Mouse (Mus musculus): ENCODE data around the gene Ap1g2. TPM values are rescaled to one million over a fixed set of nuclear protein-coding genes. Genes with fewer than 3 reads are reported as not detected.

The Ap1g2 gene
- polyA plus RNA-seq, 1 experiment from 2014 or later = 52.9 TPM

DNA sequence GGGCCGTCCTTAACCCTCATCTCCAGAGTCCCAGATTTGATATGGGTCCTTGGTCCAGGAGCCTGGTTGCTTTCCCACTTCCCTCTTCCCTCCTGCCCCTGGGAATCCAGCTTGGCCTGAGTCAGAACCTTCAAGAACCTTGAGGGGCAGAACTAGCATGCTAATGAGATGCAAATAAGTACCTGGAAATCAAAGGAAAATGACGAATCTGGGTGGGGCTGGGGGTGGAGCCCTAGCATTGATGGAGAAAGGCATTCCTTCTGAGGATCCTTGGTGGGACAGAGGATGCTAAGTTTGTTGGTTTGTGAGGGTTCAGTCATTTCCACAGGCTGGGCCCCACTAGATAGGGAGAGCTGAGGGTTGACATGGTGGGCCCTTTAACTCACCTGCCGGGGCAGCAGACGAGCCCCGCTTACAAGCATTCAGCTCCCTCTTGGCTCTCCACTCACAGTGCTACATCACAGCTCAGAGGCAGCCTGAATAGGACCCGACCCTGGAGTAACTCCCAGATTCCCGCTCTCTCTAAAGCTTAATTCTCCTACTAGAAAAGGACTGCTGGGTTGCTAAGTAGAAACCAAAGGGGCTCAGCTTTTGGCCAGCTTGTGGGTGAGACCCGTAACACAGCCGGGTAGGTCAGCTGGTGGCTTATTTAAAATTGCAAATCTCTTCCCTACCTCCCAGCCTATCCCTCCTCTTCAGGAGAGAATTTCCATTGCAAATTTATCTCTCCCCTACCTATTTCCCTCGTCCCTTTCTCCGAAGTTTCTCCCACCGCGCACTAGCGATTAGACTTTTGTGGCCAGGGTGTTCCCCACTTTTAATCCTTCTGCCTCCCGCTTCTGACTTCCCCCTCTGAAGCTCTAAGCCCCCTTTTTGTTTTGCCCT, 28.7 kb downstream of the Ap1g2 start:
- 25% methylated on average over 15 of the region's 15 CpGs for WGBS
- ATAC-seq (replicated peaks; ENCODE audit: low FRiP score) = no peak
- Histone ChIP-seq H3K4me3 (ENCODE audit: low read depth, low read length) (no peak overlapping the region), H3K27me3 (replicated peaks; ENCODE audit: control insufficient read depth, insufficient read depth, low read length) (peaks cover 29% of the 10 kb centered on the region), H3K4me2 (peak overlapping the region; percentile 58), H3K4me1 (replicated peaks; ENCODE audit: control insufficient read depth, insufficient read depth, low read length) (peaks cover 18% of the 10 kb centered on the region), H3K36me3 (ENCODE audit: control insufficient read depth, insufficient read depth, low read length) (no peaks in the 10 kb centered on the region), H3K9ac (ENCODE audit: low read depth, low read length) (no peak overlapping the region), H3K9me3 (ENCODE audit: control insufficient read depth, low read length) (no peaks in the 10 kb centered on the region), H3K27ac (ENCODE audit: low read depth, low read length) (no peak overlapping the region)
- DNase-seq (ENCODE audit: low spot score) = no peak

DNA sequence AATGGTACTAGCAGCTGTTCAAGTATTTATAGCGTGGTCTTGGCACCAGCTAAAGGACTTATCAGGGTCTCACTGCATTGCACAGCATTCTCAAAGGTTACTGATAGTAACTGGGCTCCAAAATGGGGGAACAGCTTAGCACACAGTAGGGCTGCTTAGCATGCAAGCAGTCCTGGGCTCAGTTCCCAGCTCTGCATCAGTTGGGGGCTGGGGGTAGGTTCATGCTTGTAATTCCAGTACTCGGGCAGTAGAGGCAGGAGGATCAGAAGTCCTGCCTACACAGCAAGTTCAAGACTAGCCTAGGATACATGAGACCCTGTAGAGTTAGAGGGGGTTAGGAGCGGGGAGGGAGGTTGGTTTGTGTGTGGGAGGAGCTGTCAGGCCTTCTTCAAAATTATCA, 29.4 kb downstream of the Ap1g2 start:
- H3K9me3 ChIP-seq (ENCODE audit: control insufficient read depth, low read length) = no peaks in the 10 kb centered on the region
- WGBS = 58% methylated on average over 3 of the region's 3 CpGs
- no peak for DNase-seq (ENCODE audit: low spot score)
- peaks cover 37% of the 10 kb centered on the region for H3K27me3 ChIP-seq (replicated peaks; ENCODE audit: control insufficient read depth, insufficient read depth, low read length)
- no peak overlapping the region for H3K4me3 ChIP-seq (ENCODE audit: low read depth, low read length)
- H3K9ac ChIP-seq (ENCODE audit: low read depth, low read length) = no peak overlapping the region
- no peak overlapping the region for H3K27ac ChIP-seq (ENCODE audit: low read depth, low read length)
- no peaks in the 10 kb centered on the region; the same call in 1 of the 2 replicates for H3K36me3 ChIP-seq (ENCODE audit: control insufficient read depth, insufficient read depth, low read length)
- H3K4me1 ChIP-seq (replicated peaks; ENCODE audit: control insufficient read depth, insufficient read depth, low read length) = peaks cover 19% of the 10 kb centered on the region
- no peak overlapping the region for H3K4me2 ChIP-seq
- ATAC-seq (replicated peaks; ENCODE audit: low FRiP score) = no peak

DNA sequence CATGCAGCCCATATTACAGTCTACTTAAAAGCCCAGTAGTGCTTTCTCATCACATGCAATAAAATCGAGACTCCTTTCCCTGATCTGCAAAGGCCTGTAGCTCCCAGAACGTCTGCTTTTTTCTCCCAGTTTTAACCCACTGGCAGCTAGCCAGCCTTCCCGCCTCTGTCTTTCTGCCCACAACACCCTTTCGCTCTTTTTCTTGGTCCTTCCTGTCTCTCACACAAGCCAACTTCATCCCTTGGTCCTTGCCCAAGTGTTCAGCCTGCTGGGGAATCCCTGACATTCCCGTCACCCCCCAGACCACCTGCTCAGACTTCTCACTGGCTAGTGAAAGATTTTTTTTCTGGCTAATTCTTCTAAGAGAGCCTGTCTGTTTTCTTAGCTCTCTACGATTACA, 30.2 kb downstream of the Ap1g2 start:
- DNase-seq (ENCODE audit: low spot score) (no peak), ATAC-seq (replicated peaks; ENCODE audit: low FRiP score) (no peak)
- H3K4me3 ChIP-seq (ENCODE audit: low read depth, low read length) = no peak overlapping the region
- H3K4me2 ChIP-seq = no peak overlapping the region
- H3K9ac ChIP-seq (ENCODE audit: low read depth, low read length) = no peak overlapping the region
- no peak overlapping the region for H3K27ac ChIP-seq (ENCODE audit: low read depth, low read length)
- 63% methylated on average over 6 of the region's 6 CpGs for whole genome bisulfite sequencing
- H3K36me3 ChIP-seq (ENCODE audit: control insufficient read depth, insufficient read depth, low read length) = peaks cover 2% of the 10 kb centered on the region; the same call in 1 of the 2 replicates
- H3K27me3 ChIP-seq (replicated peaks; ENCODE audit: control insufficient read depth, insufficient read depth, low read length) = peaks cover 43% of the 10 kb centered on the region
- H3K9me3 ChIP-seq (ENCODE audit: control insufficient read depth, low read length) = no peaks in the 10 kb centered on the region
- H3K4me1 ChIP-seq (replicated peaks; ENCODE audit: control insufficient read depth, insufficient read depth, low read length) = peaks cover 24% of the 10 kb centered on the region

DNA sequence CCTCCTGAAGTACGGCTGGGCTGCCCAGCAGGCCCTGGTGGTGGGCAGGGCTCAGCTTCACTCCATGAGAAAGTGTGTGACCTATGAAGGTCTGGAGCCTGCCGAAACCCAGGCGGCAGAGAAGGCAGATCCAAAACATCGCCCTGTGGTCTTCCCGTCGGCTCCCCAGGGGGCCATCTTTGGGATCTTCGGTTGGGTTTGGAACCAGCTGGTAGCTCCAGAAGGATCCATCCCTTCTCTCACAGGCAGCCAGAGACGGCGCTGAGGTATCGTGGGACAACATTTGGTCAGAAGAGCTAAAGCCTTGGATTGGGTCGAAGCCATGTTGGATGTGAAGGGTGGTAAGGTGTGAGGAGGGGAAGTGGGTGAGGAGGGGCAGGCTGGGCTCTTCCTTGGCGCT, 32.0 kb downstream of the Ap1g2 start:
- H3K4me1 ChIP-seq (replicated peaks; ENCODE audit: control insufficient read depth, insufficient read depth, low read length) = peaks cover 22% of the 10 kb centered on the region
- peaks cover 2% of the 10 kb centered on the region; the same call in 1 of the 2 replicates for H3K36me3 ChIP-seq (ENCODE audit: control insufficient read depth, insufficient read depth, low read length)
- no peak for ATAC-seq (replicated peaks; ENCODE audit: low FRiP score)
- no peaks in the 10 kb centered on the region for H3K9me3 ChIP-seq (ENCODE audit: control insufficient read depth, low read length)
- no peak for DNase-seq (ENCODE audit: low spot score)
- 89% methylated on average over 12 of the region's 12 CpGs for WGBS
- H3K27me3 ChIP-seq (replicated peaks; ENCODE audit: control insufficient read depth, insufficient read depth, low read length) = peaks cover 46% of the 10 kb centered on the region
- no peak overlapping the region for H3K9ac ChIP-seq (ENCODE audit: low read depth, low read length)
- no peak overlapping the region for H3K4me3 ChIP-seq (ENCODE audit: low read depth, low read length)
- no peak overlapping the region for H3K27ac ChIP-seq (ENCODE audit: low read depth, low read length)
- no peak overlapping the region for H3K4me2 ChIP-seq

DNA sequence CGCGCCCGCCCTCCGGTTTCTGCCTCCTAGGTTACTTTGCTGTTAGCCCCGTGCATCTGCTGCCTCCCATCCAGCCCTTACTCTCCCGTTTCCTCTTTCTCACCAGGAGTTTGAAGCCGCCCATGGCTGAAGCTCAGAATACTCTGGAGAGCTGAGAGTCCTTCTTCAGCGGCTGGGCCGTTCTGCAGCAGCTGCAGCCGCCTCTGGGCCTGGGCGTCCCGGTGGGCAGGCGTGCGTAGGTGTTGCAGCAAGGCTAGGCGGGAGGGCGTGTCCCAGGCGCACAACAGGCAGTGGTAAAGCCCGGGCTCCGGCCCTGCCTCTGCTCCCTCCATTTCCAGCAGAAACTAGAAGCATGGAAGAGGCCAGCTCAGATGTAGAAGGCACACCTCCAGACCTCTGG, 34.6 kb downstream of the Ap1g2 start:
- Histone ChIP-seq H3K9me3 (ENCODE audit: control insufficient read depth, low read length) (no peaks in the 10 kb centered on the region), H3K4me3 (ENCODE audit: low read depth, low read length) (no peak overlapping the region), H3K4me1 (replicated peaks; ENCODE audit: control insufficient read depth, insufficient read depth, low read length) (0 out of 2 replicates have a peak, but pooled peaks cover 6% of the 10 kb centered on the region), H3K27ac (ENCODE audit: low read depth, low read length) (no peak overlapping the region), H3K36me3 (ENCODE audit: control insufficient read depth, insufficient read depth, low read length) (peaks cover 2% of the 10 kb centered on the region; the same call in 1 of the 2 replicates), H3K27me3 (replicated peaks; ENCODE audit: control insufficient read depth, insufficient read depth, low read length) (peaks cover 31% of the 10 kb centered on the region), H3K4me2 (peak overlapping the region; percentile 27; the same call in 1 of the 2 replicates), H3K9ac (ENCODE audit: low read depth, low read length) (no peak overlapping the region)
- no peak for DNase-seq (ENCODE audit: low spot score)
- no peak for ATAC-seq (replicated peaks; ENCODE audit: low FRiP score)
- 25% methylated on average over 19 of the region's 19 CpGs for WGBS

DNA sequence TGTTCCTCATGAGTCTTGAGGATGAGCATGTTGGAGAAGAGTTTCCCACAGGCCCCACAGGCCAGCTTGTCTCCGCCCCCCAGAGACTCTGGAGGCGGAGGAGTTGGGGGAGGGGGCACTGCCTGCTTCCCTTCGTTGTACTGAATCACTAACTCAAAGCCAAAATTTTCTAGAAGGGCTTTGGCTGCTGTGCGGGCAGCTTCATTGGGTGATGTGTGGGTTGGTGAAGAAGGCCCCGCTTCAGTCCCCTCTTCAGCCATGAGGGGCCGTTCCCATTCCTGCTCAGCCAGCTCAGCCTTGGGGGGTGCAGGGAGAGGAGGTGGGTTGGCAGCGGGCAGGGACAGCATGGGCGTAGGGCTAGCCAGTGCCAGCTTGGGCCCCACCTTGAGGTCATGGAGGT, 40.4 kb downstream of the Ap1g2 start:
- peaks cover 11% of the 10 kb centered on the region; the same call in 1 of the 2 replicates for H3K27me3 ChIP-seq (replicated peaks; ENCODE audit: control insufficient read depth, insufficient read depth, low read length)
- ATAC-seq (replicated peaks; ENCODE audit: low FRiP score) = no peak
- H3K4me3 ChIP-seq (ENCODE audit: low read depth, low read length) = no peak overlapping the region
- WGBS = 86% methylated on average over 8 of the region's 8 CpGs
- no peak overlapping the region for H3K9ac ChIP-seq (ENCODE audit: low read depth, low read length)
- peaks cover 19% of the 10 kb centered on the region for H3K4me1 ChIP-seq (replicated peaks; ENCODE audit: control insufficient read depth, insufficient read depth, low read length)
- H3K9me3 ChIP-seq (ENCODE audit: control insufficient read depth, low read length) = no peaks in the 10 kb centered on the region
- no peak for DNase-seq (ENCODE audit: low spot score)
- no peaks in the 10 kb centered on the region for H3K36me3 ChIP-seq (ENCODE audit: control insufficient read depth, insufficient read depth, low read length)
- H3K4me2 ChIP-seq = no peak overlapping the region
- no peak overlapping the region for H3K27ac ChIP-seq (ENCODE audit: low read depth, low read length)

DNA sequence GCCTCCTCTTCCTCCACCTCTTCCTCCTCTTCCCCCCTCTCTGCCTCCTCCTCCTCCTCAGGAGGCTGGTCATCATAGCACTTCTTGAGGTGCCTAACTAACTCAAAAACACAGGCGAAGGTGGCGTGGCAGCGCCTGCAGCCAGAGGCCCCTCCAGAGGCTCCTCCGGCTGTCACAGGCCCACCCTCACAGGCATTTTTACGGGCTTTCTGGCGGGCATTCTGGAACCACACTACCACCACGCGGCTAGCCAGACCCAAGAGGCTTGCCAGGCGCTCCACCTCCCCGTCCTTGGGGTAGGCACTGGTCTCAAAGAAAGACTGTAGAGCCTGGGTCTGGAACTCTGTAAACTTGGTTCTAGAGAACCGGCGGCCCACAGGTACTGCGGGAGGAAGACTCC, 41.0 kb downstream of the Ap1g2 start:
- H3K9me3 ChIP-seq (ENCODE audit: control insufficient read depth, low read length) = no peaks in the 10 kb centered on the region
- H3K4me3 ChIP-seq (ENCODE audit: low read depth, low read length) = no peak overlapping the region
- H3K4me1 ChIP-seq (replicated peaks; ENCODE audit: control insufficient read depth, insufficient read depth, low read length) = peaks cover 22% of the 10 kb centered on the region
- H3K4me2 ChIP-seq = no peak overlapping the region
- no peak overlapping the region for H3K27ac ChIP-seq (ENCODE audit: low read depth, low read length)
- DNase-seq (ENCODE audit: low spot score) (no peak), ATAC-seq (replicated peaks; ENCODE audit: low FRiP score) (no peak)
- peaks cover 11% of the 10 kb centered on the region; the same call in 1 of the 2 replicates for H3K27me3 ChIP-seq (replicated peaks; ENCODE audit: control insufficient read depth, insufficient read depth, low read length)
- no peak overlapping the region for H3K9ac ChIP-seq (ENCODE audit: low read depth, low read length)
- H3K36me3 ChIP-seq (ENCODE audit: control insufficient read depth, insufficient read depth, low read length) = no peaks in the 10 kb centered on the region
- 73% methylated on average over 13 of the region's 13 CpGs for WGBS

DNA sequence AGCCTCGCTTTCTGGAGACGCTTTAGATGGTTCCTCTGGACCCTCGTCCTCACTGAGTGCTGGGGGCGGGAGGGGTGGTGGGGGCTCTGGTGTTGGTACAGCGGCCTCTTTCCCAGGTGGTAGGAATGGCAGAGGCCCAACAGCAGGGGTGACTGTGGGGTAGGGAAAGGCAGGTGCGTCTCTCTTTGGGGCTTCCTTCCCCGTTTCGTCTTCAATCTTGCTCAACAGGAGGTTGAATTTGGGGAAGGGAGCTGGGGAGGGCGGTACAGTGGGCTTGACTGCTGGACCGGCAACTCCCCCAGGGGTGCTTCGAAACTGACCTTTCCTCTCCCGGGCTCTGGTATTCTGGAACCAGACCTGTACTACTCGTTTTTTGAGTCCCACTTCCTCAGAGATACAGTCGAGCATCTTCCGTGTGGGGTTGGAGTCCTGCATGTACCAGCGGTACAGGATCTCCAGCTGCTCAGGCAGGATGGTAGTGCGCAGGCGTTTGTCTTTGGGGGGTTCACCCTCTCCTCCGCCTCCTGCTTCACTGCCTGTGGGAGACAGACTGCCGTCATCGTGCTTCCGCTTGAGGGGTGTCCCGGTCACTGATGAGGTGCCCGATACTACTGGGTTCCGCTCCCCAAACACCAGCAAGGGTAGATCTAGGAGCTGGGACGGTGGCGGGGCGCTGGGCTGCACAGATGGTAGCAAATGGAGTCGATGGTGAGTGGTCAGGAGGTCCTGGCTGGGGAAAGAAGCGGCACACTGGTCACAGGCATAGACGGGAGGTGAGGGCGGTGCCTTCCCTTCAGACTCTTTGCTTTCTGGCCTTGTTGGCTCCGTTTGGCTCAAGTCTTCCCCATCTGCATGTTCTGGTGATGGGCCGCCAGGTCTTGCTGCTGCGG, 41.7 kb downstream of the Ap1g2 start:
- no peaks in the 10 kb centered on the region for H3K9me3 ChIP-seq (ENCODE audit: control insufficient read depth, low read length)

More for the DNA sequence above, 41.7 kb downstream of the Ap1g2 start:
- Histone ChIP-seq H3K4me3 (ENCODE audit: low read depth, low read length) (no peak overlapping the region; the same call in 1 of the 2 replicates), H3K27me3 (replicated peaks; ENCODE audit: control insufficient read depth, insufficient read depth, low read length) (peaks cover 8% of the 10 kb centered on the region; the same call in 1 of the 2 replicates), H3K9ac (ENCODE audit: low read depth, low read length) (0 out of 2 replicates have a peak overlapping the region, but pooled peaks have one; percentile 6), H3K36me3 (ENCODE audit: control insufficient read depth, insufficient read depth, low read length) (no peaks in the 10 kb centered on the region), H3K4me2 (peak overlapping the region; percentile 74), H3K27ac (ENCODE audit: low read depth, low read length) (no peak overlapping the region), H3K4me1 (replicated peaks; ENCODE audit: control insufficient read depth, insufficient read depth, low read length) (peaks cover 24% of the 10 kb centered on the region)
- no peak for DNase-seq (ENCODE audit: low spot score)
- ATAC-seq (replicated peaks; ENCODE audit: low FRiP score) = no peak
- 56% methylated on average over 35 of the region's 35 CpGs for WGBS
